Mouse (Mus musculus) myocyte (in vitro differentiated cells): ENCODE measurements around the gene Ank2.

Experiments
- E2F4 ChIP-seq: IDR thresholded peaks from one replicate; pipeline ENCODE4 v1.6.1; 2011; ENCODE audit warnings: mild to moderate bottlenecking, control low read depth, moderate library complexity; ENCODE audit not compliant: insufficient read depth
- MAX ChIP-seq: IDR thresholded peaks from one replicate; pipeline ENCODE4 v1.6.1; 2011; ENCODE audit warnings: low read depth, mild to moderate bottlenecking, control low read depth
- POLR2A ChIP-seq: IDR thresholded peaks from one replicate; pipeline ENCODE4 v1.6.1; 2011; ENCODE audit warnings: low read depth, mild to moderate bottlenecking, control low read depth, moderate library complexity; ENCODE audit not compliant: insufficient read length
- TCF12 ChIP-seq: IDR thresholded peaks from one replicate; pipeline ENCODE4 v1.6.1; 2011; ENCODE audit warnings: mild to moderate bottlenecking, control low read depth; ENCODE audit not compliant: poor library complexity, insufficient read depth, severe bottlenecking
- USF1 ChIP-seq: IDR thresholded peaks from one replicate; pipeline ENCODE4 v1.6.1; 2011; ENCODE audit warnings: low read depth, mild to moderate bottlenecking, control low read depth, moderate library complexity

GRCm38 (mm10) chr3:127452233-127452632 lies 46.9 kb downstream of the Ank2 start:
- TF ChIP-seq MAX (no peak), POLR2A (no peak), TCF12 (no peak), USF1 (no peak), E2F4 (no peak)
